Mouse (Mus musculus) cortical plate, adult 2 months (tissue): ENCODE measurements around the gene Eddm3b.

Experiments
- CTCF ChIP-seq: fragments of 200-500 bp; IDR thresholded peaks from 2 replicates; pipeline ENCODE4 v1.5.1; 2011; ENCODE audit warnings: mild to moderate bottlenecking, control low read depth, low read length; ENCODE audit not compliant: insufficient read depth; ENCODE audit errors: extremely low read depth
- POLR2A ChIP-seq: fragments of 200-500 bp; IDR thresholded peaks from 2 replicates; pipeline ENCODE4 v1.6.1; 2011; ENCODE audit warnings: mild to moderate bottlenecking, low read length, control low read depth; ENCODE audit not compliant: insufficient read depth; ENCODE audit errors: extremely low read depth

GRCm38 (mm10) chr14:51106449-51106967, 7.7 kb upstream of the Eddm3b start:
- TF ChIP-seq POLR2A (no peak), CTCF (no peak)
